Mouse (Mus musculus) C2C12 (cell line): ENCODE measurements at regions not wholly inside any gene's neighbourhood (a gene's known extent, or its start where the extent isn't known, plus 50 kb on each side); places are given as distances from the start of the nearest gene placed in this dataset. TPM values are rescaled to one million over a fixed set of nuclear protein-coding genes. Genes with fewer than 3 reads are reported as not detected.

ENCODE experiments used
- H3K27me3 ChIP-seq: one replicate; pipeline ENCODE4 v1.6.1; 2011; ENCODE audit not compliant: control insufficient read depth, insufficient read depth, insufficient read length
- H3K36me3 ChIP-seq: one replicate; pipeline ENCODE4 v1.6.1; 2011; ENCODE audit not compliant: control insufficient read depth, insufficient read depth
- H3K4me3 ChIP-seq: one replicate; pipeline ENCODE4 v1.5.1; 2011; ENCODE audit warnings: mild to moderate bottlenecking, control low read depth; ENCODE audit not compliant: poor library complexity, insufficient read depth, severe bottlenecking
- H3K79me2 ChIP-seq: one replicate; pipeline ENCODE4 v1.6.1; 2011; ENCODE audit not compliant: control insufficient read depth, insufficient read depth
- H3K79me3 ChIP-seq: one replicate; pipeline ENCODE4 v1.6.1; 2011; ENCODE audit warnings: low read depth, control low read depth
- H3ac ChIP-seq: one replicate; pipeline ENCODE3; 2011; ENCODE audit warnings: low read depth; ENCODE audit not compliant: control insufficient read depth, insufficient read length
- CEBPB ChIP-seq: IDR thresholded peaks from one replicate; pipeline ENCODE4 v1.6.1; 2011; ENCODE audit warnings: low read depth, mild to moderate bottlenecking, control low read depth, moderate library complexity
- CTCF ChIP-seq: IDR thresholded peaks from one replicate; pipeline ENCODE4 v1.5.1; 2011; ENCODE audit not compliant: control insufficient read depth, insufficient read depth, insufficient read length
- FOSL1 ChIP-seq: IDR thresholded peaks from one replicate; pipeline ENCODE4 v1.8.0; 2011; ENCODE audit warnings: mild to moderate bottlenecking, low read length; ENCODE audit not compliant: poor library complexity, insufficient read depth, severe bottlenecking
- MAX ChIP-seq: IDR thresholded peaks from one replicate; pipeline ENCODE4 v1.6.1; 2011; ENCODE audit warnings: mild to moderate bottlenecking, control low read depth
- MYOD1 ChIP-seq: IDR thresholded peaks from one replicate; pipeline ENCODE4 v1.6.1; 2011; ENCODE audit warnings: low read depth; ENCODE audit not compliant: control insufficient read depth, insufficient read length
- MYOG ChIP-seq: IDR thresholded peaks from one replicate; pipeline ENCODE4 v1.6.1; 2011; ENCODE audit not compliant: control insufficient read depth, insufficient read length; ENCODE audit errors: extremely low read depth
- USF1 ChIP-seq: IDR thresholded peaks from one replicate; pipeline ENCODE4 v1.6.1; 2011; ENCODE audit warnings: low read depth, mild to moderate bottlenecking, control low read depth, moderate library complexity
- microRNA-seq: library from miRNA; unstranded; fragments of <30 nt; microRNA quantifications from one replicate; pipeline ENCODE4, GENCODE M21; 2019; ENCODE audit warnings: borderline microRNAs expressed

DNA sequence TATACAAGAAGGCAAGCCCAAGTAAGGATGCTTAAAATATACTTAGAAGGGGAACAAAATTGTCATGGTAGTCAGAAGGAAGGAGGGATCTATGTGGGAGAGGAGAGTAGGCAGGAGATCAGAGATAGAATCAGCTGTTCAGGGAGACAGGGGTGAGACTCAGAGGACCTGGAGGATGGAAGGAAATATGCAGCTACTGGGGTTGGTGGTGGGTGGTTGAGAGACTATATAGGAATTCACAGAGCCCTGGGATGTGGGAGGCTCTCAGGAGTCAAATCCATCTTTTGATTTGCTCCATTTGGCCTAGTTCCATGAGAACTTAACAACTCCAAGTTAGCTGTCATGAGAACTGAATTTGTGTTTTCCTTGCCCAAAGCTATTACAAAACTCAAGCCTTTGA is 481.9 kb upstream of the Ndn start:
- H3K79me2 ChIP-seq: no peaks in the 10 kb centered on the region
- no peak overlapping the region for H3K4me3 ChIP-seq
- H3K36me3 ChIP-seq: no peaks in the 10 kb centered on the region
- no peaks in the 10 kb centered on the region for H3K79me3 ChIP-seq
- H3ac ChIP-seq: no peak overlapping the region
- H3K27me3 ChIP-seq: no peaks in the 10 kb centered on the region
- no peak for TF ChIP-seq MYOD1
- no peak for TF ChIP-seq CTCF
- TF ChIP-seq CEBPB: no peak
- no peak for TF ChIP-seq FOSL1
- no peak for TF ChIP-seq MAX
- TF ChIP-seq MYOG: no peak
- no peak for TF ChIP-seq USF1

DNA sequence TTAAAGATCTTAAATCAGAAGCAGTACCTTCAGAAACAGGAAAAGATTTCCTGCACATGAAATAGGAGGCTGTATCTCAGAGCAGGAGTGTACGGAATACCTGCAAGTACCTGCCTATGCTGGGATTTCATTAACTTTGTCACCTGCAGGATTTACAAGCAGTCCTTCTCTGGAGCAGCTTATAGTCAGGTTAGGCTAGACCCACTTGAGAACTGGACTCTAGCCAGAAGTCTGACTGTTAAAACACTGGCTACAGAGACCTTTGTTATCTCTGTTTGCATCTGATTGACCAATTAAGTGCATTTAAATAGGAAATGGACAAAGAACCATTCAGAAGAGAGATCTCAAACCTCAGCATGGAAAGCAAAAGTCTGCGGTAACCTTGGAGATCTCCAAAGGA is 480.0 kb upstream of the Ndn start:
- no peaks in the 10 kb centered on the region for H3K79me2 ChIP-seq

DNA sequence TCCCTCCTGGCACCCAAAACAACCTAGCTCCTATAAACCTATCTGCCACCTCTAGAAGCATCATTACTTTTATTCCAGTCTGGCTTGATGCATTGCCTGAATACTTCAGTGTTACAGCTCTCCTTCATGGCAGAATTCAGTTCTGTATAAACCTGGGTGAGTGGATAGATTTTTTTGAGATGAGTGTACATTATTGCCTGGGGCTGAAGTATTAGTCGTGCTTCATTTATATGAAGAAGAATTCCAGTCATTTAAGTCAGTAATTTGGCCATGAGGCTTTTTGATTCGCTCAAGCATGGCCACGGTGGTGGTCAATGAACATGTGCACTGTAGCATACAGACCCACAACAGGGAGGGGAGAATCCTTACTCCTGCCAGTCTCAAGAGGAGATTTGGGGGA is 470.1 kb upstream of the Ndn start:
- Histone ChIP-seq H3K4me3 (no peak overlapping the region), H3K79me3 (no peaks in the 10 kb centered on the region), H3ac (no peak overlapping the region), H3K27me3 (no peaks in the 10 kb centered on the region), H3K79me2 (no peaks in the 10 kb centered on the region), H3K36me3 (no peaks in the 10 kb centered on the region)
- TF ChIP-seq MAX (no peak), MYOD1 (no peak), FOSL1 (no peak), USF1 (no peak), CTCF (no peak), MYOG (no peak), CEBPB (no peak)

More for the DNA sequence above, 480.0 kb upstream of the Ndn start:
- no peak overlapping the region for H3K4me3 ChIP-seq
- H3K79me3 ChIP-seq: no peaks in the 10 kb centered on the region
- no peak for TF ChIP-seq MAX
- no peak for TF ChIP-seq CTCF
- no peak for TF ChIP-seq MYOG
- TF ChIP-seq CEBPB: no peak
- no peak for TF ChIP-seq MYOD1
- TF ChIP-seq FOSL1: no peak
- no peak for TF ChIP-seq USF1
- no peaks in the 10 kb centered on the region for H3K36me3 ChIP-seq
- H3K27me3 ChIP-seq: no peaks in the 10 kb centered on the region
- no peak overlapping the region for H3ac ChIP-seq

DNA sequence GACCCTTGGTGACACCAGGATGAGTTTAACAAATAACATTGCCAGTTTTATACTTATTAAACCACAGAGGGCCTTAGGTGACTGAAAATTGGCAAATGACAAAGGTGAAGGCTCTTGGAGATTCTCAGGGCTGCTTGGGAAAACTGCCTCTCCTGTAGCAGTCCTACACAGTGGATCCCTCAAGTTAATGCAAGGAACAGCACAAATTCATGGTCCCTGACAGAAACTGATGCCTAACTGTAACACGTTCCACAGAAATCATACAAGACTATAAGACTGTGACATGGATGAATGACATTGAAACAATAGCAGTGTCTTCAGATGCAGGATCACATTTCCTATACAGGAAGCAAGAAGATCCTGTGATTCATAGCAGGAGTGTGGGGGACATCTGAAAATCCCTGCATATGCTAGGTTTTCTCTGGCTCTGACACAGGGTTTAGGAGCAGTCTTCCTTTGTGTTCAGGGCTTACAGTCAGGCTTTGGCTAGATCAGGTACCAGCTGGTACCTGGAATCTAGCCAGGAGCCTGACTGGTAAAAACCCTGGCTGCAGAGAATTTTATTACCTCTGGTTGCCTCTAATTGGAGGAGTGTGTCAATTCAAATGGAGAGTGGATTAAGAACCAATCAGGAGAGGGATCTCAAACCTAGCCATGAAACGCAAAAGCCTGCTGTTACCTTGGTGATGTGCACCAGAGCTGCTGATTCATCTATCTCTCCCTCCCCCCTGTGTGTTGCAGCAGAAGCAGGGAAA is 468.9 kb upstream of the Ndn start:
- H3K79me3 ChIP-seq: no peaks in the 10 kb centered on the region
- H3K4me3 ChIP-seq: no peak overlapping the region
- H3ac ChIP-seq: no peak overlapping the region
- no peaks in the 10 kb centered on the region for H3K36me3 ChIP-seq
- no peaks in the 10 kb centered on the region for H3K27me3 ChIP-seq
- no peaks in the 10 kb centered on the region for H3K79me2 ChIP-seq
- TF ChIP-seq MAX (no peak), FOSL1 (no peak), MYOG (no peak), CTCF (no peak), USF1 (no peak), MYOD1 (no peak), CEBPB (no peak)

DNA sequence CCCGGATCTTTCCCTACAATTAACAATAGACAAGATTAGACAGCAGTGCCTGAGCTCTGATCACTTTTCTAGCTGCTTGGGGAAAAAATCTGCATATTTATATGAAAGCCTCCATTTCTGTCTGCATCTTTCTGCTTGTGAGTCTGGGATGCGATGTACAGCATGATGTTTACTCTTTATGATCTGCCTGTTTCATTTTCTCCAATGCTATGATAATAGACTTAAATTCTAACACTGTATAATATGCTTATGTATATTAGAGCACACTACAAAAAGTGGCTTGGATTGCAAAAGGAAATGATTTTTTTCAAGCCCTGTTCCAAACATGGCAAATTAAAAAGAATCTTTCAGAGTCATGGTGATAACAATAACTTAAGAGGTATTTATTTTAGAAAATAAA is 468.3 kb upstream of the Ndn start:
- no peaks in the 10 kb centered on the region for H3K79me3 ChIP-seq
- no peaks in the 10 kb centered on the region for H3K36me3 ChIP-seq
- H3K27me3 ChIP-seq: no peaks in the 10 kb centered on the region
- H3K79me2 ChIP-seq: no peaks in the 10 kb centered on the region
- H3ac ChIP-seq: no peak overlapping the region
- H3K4me3 ChIP-seq: no peak overlapping the region
- TF ChIP-seq CEBPB (no peak), USF1 (no peak), CTCF (no peak), MYOD1 (no peak), MAX (no peak), MYOG (no peak), FOSL1 (no peak)

DNA sequence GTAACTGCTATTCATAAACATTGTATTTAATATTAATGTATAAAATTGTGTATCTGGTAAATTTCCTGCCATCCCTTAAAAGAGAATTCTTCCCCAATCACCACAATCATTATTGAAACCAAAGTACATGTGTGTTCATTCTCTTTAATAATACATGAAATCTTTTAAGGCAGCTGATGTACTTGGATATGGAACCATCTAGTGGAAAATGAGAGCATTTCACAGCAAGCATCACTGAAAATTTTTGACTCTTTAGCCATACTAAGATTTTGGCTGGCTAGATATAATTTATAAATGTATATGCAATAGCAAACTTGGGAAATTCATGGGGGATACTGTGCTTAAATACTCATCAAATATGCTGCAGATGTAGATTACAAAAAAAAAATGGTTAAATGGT is 467.8 kb upstream of the Ndn start:
- H3K27me3 ChIP-seq: no peaks in the 10 kb centered on the region
- H3K4me3 ChIP-seq: no peak overlapping the region
- no peaks in the 10 kb centered on the region for H3K79me2 ChIP-seq
- no peak overlapping the region for H3ac ChIP-seq
- TF ChIP-seq MYOD1 (no peak), MYOG (no peak), CTCF (no peak), USF1 (no peak), MAX (no peak), FOSL1 (no peak), CEBPB (no peak)
- H3K36me3 ChIP-seq: no peaks in the 10 kb centered on the region
- H3K79me3 ChIP-seq: no peaks in the 10 kb centered on the region

Small RNA genes in the stretch of these regions (microRNA-seq; reads per million reads assigned to microRNA genes)
- gene Gm22466 (0.28 reads per million), gene Gm23490 (not detected), gene Gm23873 (10.4 reads per million, percentile 60 among the genes with 10 or more reads in this experiment), gene Gm23917 (not detected), gene Gm23962 (not detected), gene Gm25533 (not detected), gene Mir344 (not detected), gene Mir344b (2.9 reads per million, percentile 45 among the genes with 10 or more reads in this experiment), gene Mir344c (not detected), gene Mir344d-1 (not detected), gene Mir344d-2 (0.12 reads per million), gene Mir344d-3 (3.0 reads per million, percentile 45 among the genes with 10 or more reads in this experiment), gene Mir344e (not detected), gene Mir344h-1 (not detected), gene Mir344h-2 (not detected)
